Mouse (Mus musculus): ENCODE measurements around the gene Olfr172. TPM values are rescaled to one million over a fixed set of nuclear protein-coding genes. Genes with fewer than 3 reads are reported as not detected.

The Olfr172 gene
- polyA plus RNA-seq, 1 experiment from 2014 or later, result not detected

GRCm38 (mm10) chr16:58728176-58728671 lies 34.8 kb downstream of the Olfr172 start:
- H3K9ac ChIP-seq, result peak overlapping the region; percentile 74
- under 1% methylated on average over 31 of the region's 31 CpGs for WGBS
- no peaks in the 10 kb centered on the region for H3K4me1 ChIP-seq (ENCODE audit: insufficient read depth)
- H3K27me3 ChIP-seq (ENCODE audit: insufficient read depth, low read length), result no peaks in the 10 kb centered on the region
- ATAC-seq (ENCODE audit: insufficient read depth) (peak; percentile 94), DNase-seq (peak; percentile 46)
- no peak for TF ChIP-seq CTCF (IDR thresholded peaks at IDR 0.05; ENCODE audit: low read depth)
- H3K27ac ChIP-seq (ENCODE audit: low read depth), result peak overlapping the region; percentile 77
- no peaks in the 10 kb centered on the region for H3K9me3 ChIP-seq (ENCODE audit: low read depth, low read length)
- H3K36me3 ChIP-seq (ENCODE audit: insufficient read depth), result peaks cover 37% of the 10 kb centered on the region
- peak overlapping the region; percentile 67 for H3K4me2 ChIP-seq
- H3K4me3 ChIP-seq (ENCODE audit: low read depth, low read length), result peak overlapping the region; percentile 82

DNA sequence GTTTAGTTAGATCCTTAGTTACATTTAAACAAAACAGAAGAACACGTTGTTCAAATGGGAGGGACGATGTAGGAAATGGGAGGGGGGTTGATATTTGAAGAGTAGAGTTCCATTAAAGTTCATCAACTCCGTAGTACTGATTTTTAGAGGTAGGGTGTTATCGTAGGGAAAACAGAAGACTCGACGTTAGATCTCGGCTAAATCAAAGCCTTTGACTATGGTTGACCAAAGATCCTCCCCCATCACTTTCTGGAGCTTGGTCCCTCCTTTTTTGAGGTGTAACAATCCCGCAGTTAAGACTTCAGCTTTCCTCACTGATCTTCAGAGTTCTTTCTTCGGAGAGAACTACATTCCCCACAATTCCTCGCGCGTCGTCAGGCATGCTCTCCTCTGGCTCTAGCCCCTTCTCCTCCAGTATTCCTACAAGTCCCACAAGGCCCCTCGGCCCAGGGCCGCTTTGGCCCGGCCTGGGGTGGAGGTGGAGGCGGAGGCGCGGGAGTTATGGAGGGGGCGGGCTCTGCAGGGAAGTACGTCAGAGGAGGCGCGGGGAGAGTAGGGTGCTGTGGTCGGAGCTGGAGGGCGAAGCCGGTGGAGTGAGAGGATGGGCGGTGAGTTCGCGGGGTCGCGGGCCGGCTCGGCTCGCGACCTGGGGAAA lies 35.4 kb downstream of the Olfr172 start, which contains the start of gene Cldnd1:
Cldnd1 (plus strand) TSS at position 434 of the 655 bp plus-strand sequence.
- Histone ChIP-seq H3K4me1 (ENCODE audit: insufficient read depth) (no peaks in the 10 kb centered on the region), H3K27ac (ENCODE audit: low read depth) (peak within 1 kb of the TSS; percentile 77), H3K4me3 (ENCODE audit: low read depth, low read length) (peak within 1 kb of the TSS; percentile 82), H3K4me2 (peak within 1 kb of the TSS; percentile 67), H3K36me3 (ENCODE audit: insufficient read depth) (peaks cover 31% of the 10 kb centered on the region), H3K9me3 (ENCODE audit: low read depth, low read length) (no peaks in the 10 kb centered on the region), H3K9ac (peak within 1 kb of the TSS; percentile 74), H3K27me3 (ENCODE audit: insufficient read depth, low read length) (no peaks in the 10 kb centered on the region)
- DNase-seq, result peak; percentile 98
- 1% methylated on average over 34 of the region's 35 CpGs for WGBS
- no peak for TF ChIP-seq CTCF (IDR thresholded peaks at IDR 0.05; ENCODE audit: low read depth)
- ATAC-seq (ENCODE audit: insufficient read depth), result peak; percentile 100

DNA sequence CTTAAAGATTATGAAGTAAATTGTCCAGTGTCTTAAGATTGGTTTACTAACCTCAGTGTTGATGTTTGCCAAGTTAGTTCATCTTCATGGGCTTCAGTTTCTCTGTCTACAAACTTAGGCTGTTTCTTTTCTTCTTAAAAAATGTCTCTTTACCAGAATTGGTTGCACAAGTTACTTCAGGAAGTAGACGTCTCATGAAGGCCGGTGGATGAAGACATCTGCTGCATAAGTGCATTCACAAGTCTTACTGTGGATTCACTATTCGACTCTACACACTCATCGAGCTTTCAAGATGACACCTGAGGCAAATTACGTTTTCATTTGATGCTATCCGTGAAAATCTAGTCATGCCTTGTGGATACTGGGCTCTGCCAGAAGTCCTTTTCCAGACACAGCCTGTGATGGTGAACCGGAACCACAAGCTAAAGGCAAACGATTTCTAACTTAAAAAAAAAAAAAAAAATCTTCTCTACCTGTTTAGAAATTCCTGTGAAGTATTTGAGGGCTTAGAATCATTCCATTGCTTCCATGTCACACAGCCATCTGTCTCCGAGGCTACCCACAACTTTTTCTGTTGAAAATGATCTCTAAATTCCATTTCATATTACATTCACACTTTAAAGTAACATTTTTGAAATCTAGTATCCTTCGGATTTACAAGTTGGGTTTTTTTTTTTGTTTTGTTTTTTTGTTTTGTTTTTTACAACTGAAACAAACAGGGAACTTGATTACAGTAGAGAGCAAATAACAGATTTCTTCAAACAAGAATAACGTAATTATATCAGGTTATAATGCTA lies 36.1 kb downstream of the Olfr172 start:
- no peak for DNase-seq
- no peaks in the 10 kb centered on the region for H3K4me1 ChIP-seq (ENCODE audit: insufficient read depth)
- peak overlapping the region; percentile 82 for H3K4me3 ChIP-seq (ENCODE audit: low read depth, low read length)
- 72% methylated on average over 11 of the region's 11 CpGs for WGBS
- H3K9ac ChIP-seq, result no peak overlapping the region
- TF ChIP-seq CTCF (IDR thresholded peaks at IDR 0.05; ENCODE audit: low read depth), result no peak
- no peaks in the 10 kb centered on the region for H3K27me3 ChIP-seq (ENCODE audit: insufficient read depth, low read length)
- H3K9me3 ChIP-seq (ENCODE audit: low read depth, low read length), result no peaks in the 10 kb centered on the region
- no peak overlapping the region for H3K27ac ChIP-seq (ENCODE audit: low read depth)
- no peak for ATAC-seq (ENCODE audit: insufficient read depth)
- H3K36me3 ChIP-seq (ENCODE audit: insufficient read depth), result peaks cover 24% of the 10 kb centered on the region
- H3K4me2 ChIP-seq, result peak overlapping the region; percentile 53

DNA sequence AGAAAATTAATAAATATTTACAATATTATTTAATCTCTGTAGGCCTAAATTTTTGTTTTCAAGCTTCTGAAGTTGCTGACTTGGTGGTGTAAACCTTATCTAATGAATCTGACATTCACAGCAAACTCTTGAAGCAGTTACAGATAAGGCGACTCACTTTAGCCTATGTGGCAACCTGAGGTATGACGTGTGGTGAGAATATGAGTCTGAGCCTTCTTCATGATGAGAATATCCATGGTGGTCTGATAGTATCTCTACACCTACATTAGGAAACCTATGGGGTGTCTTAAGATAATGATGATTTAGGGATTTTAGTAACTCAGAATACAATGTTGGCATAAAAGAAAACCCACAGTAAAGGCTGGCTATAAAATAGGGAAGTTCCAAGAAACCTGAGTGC lies 40.7 kb downstream of the Olfr172 start:
- no peak for ATAC-seq (ENCODE audit: insufficient read depth)
- WGBS, result 81% methylated on average over 2 of the region's 2 CpGs

DNA sequence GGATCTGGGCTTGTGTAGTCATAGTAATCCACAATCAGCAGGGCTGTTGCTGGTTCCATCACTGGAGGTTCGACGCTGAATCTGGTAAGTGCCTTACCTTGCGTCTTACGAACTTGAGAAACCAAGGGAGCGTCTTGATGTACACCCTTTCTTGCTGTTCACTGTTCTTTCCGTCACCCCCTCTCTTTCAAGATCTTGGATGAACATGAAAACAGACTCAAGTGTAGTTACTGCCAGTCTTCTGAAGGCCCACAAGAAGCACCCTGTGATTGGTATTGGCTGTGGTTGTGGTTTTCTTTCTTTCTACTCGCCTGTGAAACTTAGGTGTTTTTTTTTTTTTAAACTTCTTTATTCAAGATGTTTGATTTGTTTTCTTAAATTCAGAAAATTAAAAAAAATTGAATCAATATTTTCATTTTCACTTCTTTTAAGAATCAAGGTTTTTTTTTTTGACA lies 44.3 kb downstream of the Olfr172 start, which contains the start of gene Gpr15:
Gpr15 (minus strand) TSS at position 405 of the 455 bp plus-strand sequence.
- no peak within 1 kb of the TSS for H3K4me2 ChIP-seq
- H3K9me3 ChIP-seq (ENCODE audit: low read depth, low read length), result no peaks in the 10 kb centered on the region
- no peak for TF ChIP-seq CTCF (IDR thresholded peaks at IDR 0.05; ENCODE audit: low read depth)
- no peak within 1 kb of the TSS for H3K4me3 ChIP-seq (ENCODE audit: low read depth, low read length)
- H3K36me3 ChIP-seq (ENCODE audit: insufficient read depth), result no peaks in the 10 kb centered on the region
- DNase-seq (no peak), ATAC-seq (ENCODE audit: insufficient read depth) (no peak)
- H3K9ac ChIP-seq, result no peak within 1 kb of the TSS
- no peaks in the 10 kb centered on the region for H3K4me1 ChIP-seq (ENCODE audit: insufficient read depth)
- no peak within 1 kb of the TSS for H3K27ac ChIP-seq (ENCODE audit: low read depth)
- no peaks in the 10 kb centered on the region for H3K27me3 ChIP-seq (ENCODE audit: insufficient read depth, low read length)
- 90% methylated on average over 7 of the region's 7 CpGs for WGBS

More for the DNA sequence above, 40.7 kb downstream of the Olfr172 start:
- Histone ChIP-seq H3K9ac (no peak overlapping the region), H3K4me2 (no peak overlapping the region), H3K9me3 (ENCODE audit: low read depth, low read length) (no peaks in the 10 kb centered on the region), H3K27me3 (ENCODE audit: insufficient read depth, low read length) (no peaks in the 10 kb centered on the region), H3K4me3 (ENCODE audit: low read depth, low read length) (no peak overlapping the region), H3K27ac (ENCODE audit: low read depth) (no peak overlapping the region), H3K4me1 (ENCODE audit: insufficient read depth) (no peaks in the 10 kb centered on the region), H3K36me3 (ENCODE audit: insufficient read depth) (no peaks in the 10 kb centered on the region)
- DNase-seq, result no peak
- TF ChIP-seq CTCF (IDR thresholded peaks at IDR 0.05; ENCODE audit: low read depth), result no peak

DNA sequence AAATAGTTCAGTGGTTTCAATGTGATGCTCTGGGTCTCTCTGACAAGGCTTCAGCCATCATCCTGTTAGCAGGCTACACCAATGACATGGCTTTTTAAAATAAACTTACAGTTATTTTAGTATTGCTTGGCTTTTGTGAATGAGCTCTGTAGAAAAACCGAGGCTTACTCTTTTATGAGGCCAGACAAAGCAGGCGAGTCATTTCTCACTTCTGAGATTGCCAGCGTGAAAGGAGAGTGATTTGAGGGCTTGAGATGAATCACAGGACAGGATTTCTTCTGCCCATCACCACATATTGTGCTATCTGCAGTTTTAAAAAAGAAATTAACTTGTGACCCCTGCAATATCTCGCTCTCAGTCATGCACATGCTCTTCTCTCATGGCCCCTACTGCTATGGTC lies 48.0 kb downstream of the Olfr172 start:
- H3K4me1 ChIP-seq (ENCODE audit: insufficient read depth), result no peaks in the 10 kb centered on the region
- no peak overlapping the region for H3K27ac ChIP-seq (ENCODE audit: low read depth)
- H3K9ac ChIP-seq, result no peak overlapping the region
- DNase-seq (no peak), ATAC-seq (ENCODE audit: insufficient read depth) (no peak)
- 71% methylated on average over 4 of the region's 4 CpGs for WGBS
- H3K27me3 ChIP-seq (ENCODE audit: insufficient read depth, low read length), result no peaks in the 10 kb centered on the region
- H3K4me2 ChIP-seq, result no peak overlapping the region
- no peak overlapping the region for H3K4me3 ChIP-seq (ENCODE audit: low read depth, low read length)
- no peak for TF ChIP-seq CTCF (IDR thresholded peaks at IDR 0.05; ENCODE audit: low read depth)
- no peaks in the 10 kb centered on the region for H3K9me3 ChIP-seq (ENCODE audit: low read depth, low read length)
- no peaks in the 10 kb centered on the region for H3K36me3 ChIP-seq (ENCODE audit: insufficient read depth)

GRCm38 (mm10) chr16:58713128-58713527 lies 49.8 kb downstream of the Olfr172 start:
- no peaks in the 10 kb centered on the region for H3K27me3 ChIP-seq (ENCODE audit: insufficient read depth, low read length)
- ATAC-seq (ENCODE audit: insufficient read depth) (no peak), DNase-seq (no peak)
- no peaks in the 10 kb centered on the region for H3K4me1 ChIP-seq (ENCODE audit: insufficient read depth)
- WGBS, result 79% methylated on average over 1 of the region's 1 CpGs
- H3K9me3 ChIP-seq (ENCODE audit: low read depth, low read length), result no peaks in the 10 kb centered on the region
- H3K4me2 ChIP-seq, result no peak overlapping the region
- H3K27ac ChIP-seq (ENCODE audit: low read depth), result no peak overlapping the region
- H3K9ac ChIP-seq, result no peak overlapping the region
- no peaks in the 10 kb centered on the region for H3K36me3 ChIP-seq (ENCODE audit: insufficient read depth)
- no peak overlapping the region for H3K4me3 ChIP-seq (ENCODE audit: low read depth, low read length)
- TF ChIP-seq CTCF (IDR thresholded peaks at IDR 0.05; ENCODE audit: low read depth), result no peak

Measured in lung, embryonic 14.5 days (tissue).